Mouse (Mus musculus): Measurements from ENCODE around the gene Hephl1. TPM values are rescaled to one million over a fixed set of nuclear protein-coding genes. Genes with fewer than 3 reads are reported as not detected.

The Hephl1 gene
- polyA plus RNA-seq, 1 experiment = not detected

DNA sequence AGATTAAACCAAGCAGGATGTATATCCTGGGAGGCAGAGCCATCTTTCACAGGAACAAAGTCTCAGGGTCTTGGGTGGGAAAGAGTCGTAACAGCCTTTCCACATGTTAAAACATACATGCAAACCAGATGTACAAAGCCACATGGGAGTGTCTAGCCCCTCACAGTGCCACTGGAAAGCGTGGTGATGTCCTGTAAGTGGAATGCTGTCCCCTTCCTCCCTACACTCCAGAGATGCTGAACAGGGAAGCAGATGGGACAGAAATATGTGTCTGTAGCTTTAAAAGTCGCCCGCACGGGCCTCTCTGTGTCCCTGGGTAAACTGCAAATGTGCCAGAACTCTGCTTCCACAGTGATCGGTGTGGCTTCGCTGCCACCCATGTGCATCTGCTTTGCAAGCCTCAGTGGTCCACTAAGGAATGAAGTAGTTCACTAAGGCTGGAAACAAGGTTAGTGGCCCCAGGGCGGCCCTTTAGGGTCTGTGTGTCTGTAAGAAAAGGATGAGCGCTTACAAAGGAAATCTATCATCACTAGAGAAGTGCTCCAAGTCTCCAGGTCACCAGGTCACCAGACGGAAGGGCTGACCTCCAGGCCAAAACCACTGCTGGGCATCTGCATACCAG is 108.1 kb downstream of the Hephl1 start:
- H3K27me3 ChIP-seq (ENCODE audit: control insufficient read depth, insufficient read depth, low read length) = no peaks in the 10 kb centered on the region
- no peak for TF ChIP-seq CTCF (IDR thresholded peaks at IDR 0.05; ENCODE audit: extremely low read depth, insufficient read depth, insufficient read length, insufficient replicate concordance)
- no peak for TF ChIP-seq POLR2A (IDR thresholded peaks at IDR 0.05; ENCODE audit: low read depth, low read length)
- DNase-seq (ENCODE audit: low read depth in 1 of 2, low spot score in 2 of 2) = no peak
- H3K36me3 ChIP-seq (ENCODE audit: control insufficient read depth, insufficient read depth, low read length) = peaks cover 25% of the 10 kb centered on the region
- H3K4me3 ChIP-seq (ENCODE audit: extremely low read depth, insufficient read depth, insufficient read length) = no peak overlapping the region
- no peaks in the 10 kb centered on the region for H3K4me1 ChIP-seq (ENCODE audit: control insufficient read depth, insufficient read depth, insufficient read length)
- 74% methylated on average over 10 of the region's 10 CpGs for WGBS
- no peak overlapping the region for H3K27ac ChIP-seq (ENCODE audit: insufficient read depth, low read length)

DNA sequence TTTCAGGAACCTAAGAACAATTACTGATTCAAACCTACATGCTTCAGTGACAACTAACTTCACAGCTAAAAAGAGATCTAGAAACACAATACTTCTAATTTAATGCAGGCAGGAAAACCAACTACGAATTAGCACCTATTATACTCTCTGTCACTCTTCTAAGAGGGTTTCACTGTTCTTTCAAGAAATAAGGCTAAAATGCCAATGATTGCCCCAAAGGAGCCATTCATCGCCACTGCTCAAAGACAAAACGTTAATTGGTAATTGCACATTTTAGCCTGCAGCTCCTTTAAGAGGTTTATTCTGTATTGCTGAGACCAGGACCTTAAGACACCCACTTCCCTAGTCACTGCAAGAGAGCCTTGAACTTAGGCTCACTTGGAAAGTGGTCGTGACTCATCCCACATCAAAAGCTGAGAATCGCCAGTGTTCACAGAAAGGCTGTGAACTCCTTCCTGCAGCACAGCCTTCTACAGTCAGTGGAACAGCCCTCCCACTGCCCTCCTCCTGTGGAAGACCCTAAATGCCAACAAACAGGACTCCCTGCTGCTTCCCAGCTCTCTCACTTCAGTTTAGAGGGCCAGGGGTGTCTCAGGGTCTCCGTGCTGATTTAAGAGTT is 108.8 kb downstream of the Hephl1 start:
- no peak overlapping the region for H3K4me3 ChIP-seq (ENCODE audit: extremely low read depth, insufficient read depth, insufficient read length)
- H3K27ac ChIP-seq (ENCODE audit: insufficient read depth, low read length) = no peak overlapping the region
- 69% methylated on average over 6 of the region's 6 CpGs for WGBS
- no peaks in the 10 kb centered on the region for H3K27me3 ChIP-seq (ENCODE audit: control insufficient read depth, insufficient read depth, low read length)
- H3K4me1 ChIP-seq (ENCODE audit: control insufficient read depth, insufficient read depth, insufficient read length) = no peaks in the 10 kb centered on the region
- peaks cover 25% of the 10 kb centered on the region for H3K36me3 ChIP-seq (ENCODE audit: control insufficient read depth, insufficient read depth, low read length)
- no peak for DNase-seq (ENCODE audit: low read depth in 1 of 2, low spot score in 2 of 2)
- TF ChIP-seq CTCF (IDR thresholded peaks at IDR 0.05; ENCODE audit: extremely low read depth, insufficient read depth, insufficient read length, insufficient replicate concordance) (no peak), POLR2A (IDR thresholded peaks at IDR 0.05; ENCODE audit: low read depth, low read length) (no peak)

Other genes starting within 250 kb of the Hephl1 start
- 37.6 and 41.4 TPM in 2 replicates for gene Izumo1r, start 208.2 kb downstream of the Hephl1 start, polyA plus RNA-seq (2012; rRNA removed)
- 52.9 and 69.7 TPM in 2 replicates for gene Panx1, start 66.6 kb downstream of the Hephl1 start, polyA plus RNA-seq (2012; rRNA removed)
- 0.39 and 0.54 TPM in 2 replicates for gene Vstm5, start 126.9 kb upstream of the Hephl1 start, polyA plus RNA-seq (2012; rRNA removed)
- 21.2 and 32.5 TPM in 2 replicates for gene Med17, start 167.8 kb upstream of the Hephl1 start, polyA plus RNA-seq (2012; rRNA removed)
- 9.7 and 12.4 TPM in 2 replicates for gene Taf1d, start 194.1 kb upstream of the Hephl1 start, polyA plus RNA-seq (2012; rRNA removed)
- 2.5 and 3.1 TPM in 2 replicates for gene 4931406C07Rik, start 194.3 kb upstream of the Hephl1 start, polyA plus RNA-seq (2012; rRNA removed)
- 3.8 and 4.0 TPM in 2 replicates for gene Cep295, start 245.7 kb upstream of the Hephl1 start, polyA plus RNA-seq (2012; rRNA removed)